Mouse (Mus musculus) neural tube, embryonic 13.5 days (tissue): Measurements from ENCODE around the gene Sgsm1. TPM values are rescaled to one million over a fixed set of nuclear protein-coding genes. Genes with fewer than 3 reads are reported as not detected.

ENCODE experiments used
- ATAC-seq: fragments of 200-750 bp; cut with Nextera tagmentation; 2 replicates; pipeline ENCODE4 v1.8.0; 2017; ENCODE audit warnings: low read depth, mild to moderate bottlenecking, moderate TSS enrichment, moderate library complexity
- H3K27ac ChIP-seq: fragments of 300-500 bp; sonication (generic); replicated peaks from 2 replicates; pipeline ENCODE4 v1.5.1; 2015; ENCODE audit warnings: moderate library complexity, mild to moderate bottlenecking, inconsistent platforms
- H3K27me3 ChIP-seq: fragments of 300-500 bp; sonication (generic); 2 replicates; pipeline ENCODE4 v1.6.1; 2015; ENCODE audit warnings: mild to moderate bottlenecking, inconsistent platforms
- H3K36me3 ChIP-seq: fragments of 300-500 bp; sonication (generic); 2 replicates; pipeline ENCODE4 v1.6.1; 2015; ENCODE audit warnings: mild to moderate bottlenecking, inconsistent platforms
- H3K4me1 ChIP-seq: fragments of 300-500 bp; sonication (generic); replicated peaks from 2 replicates; pipeline ENCODE4 v1.6.1; 2015; ENCODE audit warnings: inconsistent platforms
- H3K4me2 ChIP-seq: fragments of 300-500 bp; sonication (generic); 2 replicates; pipeline ENCODE4 v1.6.1; 2015; ENCODE audit warnings: inconsistent platforms, mild to moderate bottlenecking, moderate library complexity
- H3K4me3 ChIP-seq: fragments of 300-500 bp; sonication (generic); 2 replicates; pipeline ENCODE4 v1.5.1; 2015; ENCODE audit warnings: mild to moderate bottlenecking, inconsistent platforms
- H3K9ac ChIP-seq: fragments of 300-500 bp; sonication (generic); 2 replicates; pipeline ENCODE4 v1.6.1; 2015; ENCODE audit warnings: moderate library complexity, mild to moderate bottlenecking, inconsistent platforms
- H3K9me3 ChIP-seq: fragments of 300-500 bp; sonication (generic); 2 replicates; pipeline ENCODE4 v1.6.1; 2016; ENCODE audit warnings: inconsistent platforms
- WGBS: fragments of 180-500 bp; shearing (Covaris S2); methylation state at CpG from one replicate; pipeline ENCODE4 v1.1.7; 2015; 5-methylcytosine and 5-hydroxymethylcytosine counted together
- microRNA-seq: library from miRNA; unstranded; fragments of <30 nt; microRNA quantifications from one replicate; pipeline ENCODE4, GENCODE M21; 2016
- polyA plus RNA-seq: library from polyadenylated mRNA; unstranded; fragments of >200 nt; fragmentation: Nextera tagmentation; extraction: Ambion mirVana; gene quantifications from 2 replicates; pipeline ENCODE4 v1.2.1, GENCODE M21; 2015

Gene Sgsm1
- polyA plus RNA-seq, 1 experiment from 2014 or later = 16.5 TPM

DNA sequence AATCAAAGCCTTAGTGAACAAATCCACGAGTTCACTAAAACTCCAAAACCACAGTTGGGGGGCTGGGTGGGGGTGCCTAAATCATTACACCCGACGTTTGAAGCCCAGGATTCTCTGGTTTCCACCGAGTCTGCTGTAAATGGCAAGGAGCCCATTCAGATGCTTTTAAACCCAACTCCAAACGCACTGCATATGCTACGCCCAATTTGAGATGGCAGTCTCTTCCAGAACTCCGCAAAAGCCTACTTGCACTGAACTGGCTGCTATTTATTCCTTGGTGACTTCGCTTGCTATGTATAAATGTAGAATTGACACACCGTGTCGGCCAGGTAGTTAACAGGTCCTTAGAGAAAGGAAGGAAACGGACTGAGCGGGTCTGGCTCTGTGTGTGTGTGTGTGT lies 115.1 kb downstream of the Sgsm1 start:
- Histone ChIP-seq H3K9me3 (no peaks in the 10 kb centered on the region), H3K27ac (no peak overlapping the region), H3K4me3 (no peak overlapping the region), H3K4me2 (no peak overlapping the region), H3K36me3 (no peaks in the 10 kb centered on the region), H3K9ac (no peak overlapping the region), H3K4me1 (peaks cover 34% of the 10 kb centered on the region), H3K27me3 (no peaks in the 10 kb centered on the region)
- WGBS = 81% methylated on average over 12 of the region's 12 CpGs
- no peak for ATAC-seq

DNA sequence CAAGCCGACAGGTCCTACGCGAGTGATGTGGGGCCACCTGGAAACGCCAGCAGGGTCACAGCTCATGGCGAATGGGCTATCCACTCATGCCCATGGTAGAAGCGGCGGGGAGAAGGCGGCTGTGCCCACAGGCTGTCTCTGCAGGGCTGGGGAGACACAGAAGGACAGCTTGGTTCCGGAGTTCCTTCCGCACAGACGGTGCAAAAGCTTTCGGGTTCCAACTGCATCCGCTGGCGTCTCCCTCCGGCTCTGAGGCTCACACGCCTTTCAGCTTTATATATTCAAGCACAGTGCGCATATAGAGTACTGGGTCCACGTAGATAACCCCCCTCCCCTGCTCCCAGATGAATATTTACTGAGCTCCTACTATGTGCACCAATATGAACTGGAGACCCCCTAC lies 116.8 kb downstream of the Sgsm1 start:
- Histone ChIP-seq H3K9me3 (no peaks in the 10 kb centered on the region), H3K36me3 (no peaks in the 10 kb centered on the region), H3K4me2 (no peak overlapping the region), H3K9ac (no peak overlapping the region), H3K27me3 (no peaks in the 10 kb centered on the region), H3K4me3 (no peak overlapping the region), H3K4me1 (peaks cover 27% of the 10 kb centered on the region), H3K27ac (no peak overlapping the region)
- ATAC-seq = no peak
- WGBS = 92% methylated on average over 18 of the region's 18 CpGs

Small RNAs within 50 kb of the gene (microRNA-seq; reads per million reads assigned to microRNA genes)
- not detected for gene Mir7229
- not detected for gene Mir7230

Other genes with a start within 250 kb of the Sgsm1 start
- not detected in 2 replicates for gene Crybb2, start 240.7 kb downstream of the Sgsm1 start, polyA plus RNA-seq
- 0.96 and 1.1 TPM in 2 replicates for gene Crybb3, start 229.2 kb downstream of the Sgsm1 start, polyA plus RNA-seq
- 2.6 and 3.4 TPM in 2 replicates for gene 2900026A02Rik, start 89.5 kb downstream of the Sgsm1 start, polyA plus RNA-seq
- gene Tmem211, start 83.9 kb downstream of the Sgsm1 start, polyA plus RNA-seq = 0.14 TPM in 1 of 2 replicates, not detected in the other
- not detected in 2 replicates for gene Aym1, start 46.5 kb upstream of the Sgsm1 start, polyA plus RNA-seq
- gene Wscd2, start 179.5 kb upstream of the Sgsm1 start, polyA plus RNA-seq = 16.3 and 16.5 TPM in 2 replicates